Mouse (Mus musculus) left cerebral cortex, adult 6 months (tissue): ENCODE data around the gene Stk33. TPM values are rescaled to one million over a fixed set of nuclear protein-coding genes. Genes with fewer than 3 reads are reported as not detected.

ENCODE experiments used
- long read RNA-seq, 2 experiments: library from polyadenylated mRNA; unstranded; transcript quantifications; one replicate each; pipeline ENCODE4 v2.0.0; 2019 to 2020
- polyA plus RNA-seq: library from polyadenylated mRNA; unstranded; fragments of <200 nt; fragmentation: Nextera tagmentation; gene quantifications from 2 replicates; pipeline ENCODE4 v1.2.3, GENCODE M21; 2021

Stk33 gene
- polyA plus RNA-seq, result 0.74 and 1.2 TPM in 2 replicates
- long read RNA-seq, experiment 1, partial matches to known transcripts, result 0 of 3 reads
- long read RNA-seq, experiment 1, other reads (novel, unspliced or antisense), result 1 of 3 reads
- long read RNA-seq, experiment 2, partial matches to known transcripts, result 1 of 2 reads
- long read RNA-seq, experiment 2, other reads (novel, unspliced or antisense), result 0 of 2 reads

GRCm38 (mm10) chr7:109438781-109439591 lies at the start of gene Stk33:
TSS of gene Stk33 (minus strand) at chr7:109439081.

Other genes with a start within 250 kb of the Stk33 start
- gene Trim66, start 69.1 kb upstream of the Stk33 start, polyA plus RNA-seq, result 2.3 and 3.1 TPM in 2 replicates
- 621 and 736 TPM in 2 replicates for gene Rpl27a, start 80.1 kb upstream of the Stk33 start, polyA plus RNA-seq